Mouse (Mus musculus) midbrain, embryonic 13.5 days (tissue): ENCODE measurements at regions not wholly inside any gene's neighbourhood (a gene's known extent, or its start where the extent isn't known, plus 50 kb on each side); places are given as distances from the start of the nearest gene placed in this dataset.

Experiments used
- ATAC-seq: fragments of 200-750 bp; cut with Nextera tagmentation; 2 replicates; pipeline ENCODE4 v1.8.0; 2017; ENCODE audit warnings: mild to moderate bottlenecking, moderate TSS enrichment, moderate library complexity
- H3K27ac ChIP-seq: fragments of 300-500 bp; sonication (generic); 2 replicates; pipeline ENCODE4 v1.5.1; 2015; ENCODE audit warnings: inconsistent platforms, mild to moderate bottlenecking, moderate library complexity
- H3K27me3 ChIP-seq: fragments of 300-500 bp; sonication (generic); 2 replicates; pipeline ENCODE4 v1.6.1; 2015; ENCODE audit warnings: mild to moderate bottlenecking, inconsistent platforms
- H3K36me3 ChIP-seq: fragments of 300-500 bp; sonication (generic); 2 replicates; pipeline ENCODE4 v1.6.1; 2015; ENCODE audit warnings: mild to moderate bottlenecking, inconsistent platforms
- H3K4me1 ChIP-seq: fragments of 300-500 bp; sonication (generic); replicated peaks from 2 replicates; pipeline ENCODE4 v1.6.1; 2015; ENCODE audit warnings: inconsistent platforms
- H3K4me2 ChIP-seq: fragments of 300-500 bp; sonication (generic); replicated peaks from 2 replicates; pipeline ENCODE4 v1.6.1; 2015; ENCODE audit warnings: moderate library complexity, mild to moderate bottlenecking, inconsistent platforms
- H3K4me3 ChIP-seq: fragments of 300-500 bp; sonication (generic); replicated peaks from 2 replicates; pipeline ENCODE4 v1.5.1; 2015; ENCODE audit warnings: mild to moderate bottlenecking, inconsistent platforms
- H3K9ac ChIP-seq: fragments of 300-500 bp; sonication (generic); replicated peaks from 2 replicates; pipeline ENCODE4 v1.6.1; 2015; ENCODE audit warnings: mild to moderate bottlenecking, inconsistent platforms
- H3K9me3 ChIP-seq: fragments of 300-500 bp; sonication (generic); 2 replicates; pipeline ENCODE4 v1.6.1; 2016; ENCODE audit warnings: mild to moderate bottlenecking, inconsistent platforms
- WGBS: fragments of 180-500 bp; shearing (Covaris S2); methylation state at CpG from one replicate; pipeline ENCODE4 v1.1.7; 2015; 5-methylcytosine and 5-hydroxymethylcytosine counted together

DNA sequence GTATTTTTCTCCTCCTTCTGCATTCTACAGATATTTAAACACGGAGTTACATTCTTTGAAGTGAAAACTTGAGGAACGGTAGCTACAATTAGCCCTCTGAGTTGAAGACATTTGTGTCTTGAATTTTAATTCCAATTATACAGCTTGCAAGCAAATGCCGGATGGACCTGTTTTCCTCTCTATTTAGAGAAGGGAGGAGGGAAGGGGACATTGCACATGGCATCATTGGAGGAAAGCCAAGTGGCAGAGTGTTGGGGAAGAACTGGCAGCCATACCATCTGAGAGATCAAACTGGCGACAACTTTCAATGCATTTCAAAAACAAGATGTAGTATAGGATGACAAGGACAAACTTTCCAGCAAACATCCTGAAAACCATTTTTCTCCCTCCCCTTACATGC is 493.4 kb downstream of the Cenpc1 start:
- Histone ChIP-seq H3K27ac (no peak overlapping the region), H3K4me3 (no peak overlapping the region), H3K36me3 (no peaks in the 10 kb centered on the region), H3K27me3 (no peaks in the 10 kb centered on the region), H3K9me3 (no peaks in the 10 kb centered on the region), H3K4me2 (no peak overlapping the region), H3K9ac (no peak overlapping the region), H3K4me1 (no peaks in the 10 kb centered on the region)
- ATAC-seq: no peak
- 77% methylated on average over 4 of the region's 4 CpGs for WGBS

DNA sequence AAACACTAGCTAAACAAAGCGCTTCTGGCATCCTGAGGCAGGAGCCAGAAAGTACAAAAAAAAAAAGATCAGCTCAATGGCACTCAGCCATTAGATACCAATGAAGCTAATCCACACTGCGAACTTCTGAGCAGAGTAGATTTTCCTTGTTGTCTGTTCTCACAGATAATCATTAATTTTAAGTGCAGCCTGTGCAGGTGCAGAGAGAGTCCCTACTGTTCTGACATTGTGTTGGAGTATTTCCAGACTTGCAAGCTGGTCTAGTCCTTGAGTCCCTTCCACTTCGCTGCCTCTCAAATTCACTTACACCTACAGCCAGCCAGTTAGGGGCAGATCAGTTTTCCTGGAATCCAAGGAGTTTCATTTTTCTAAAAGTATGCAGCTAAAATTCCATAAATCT is 494.0 kb downstream of the Cenpc1 start:
- WGBS: 78% methylated on average over 3 of the region's 3 CpGs
- Histone ChIP-seq H3K9me3 (no peaks in the 10 kb centered on the region), H3K9ac (no peak overlapping the region), H3K36me3 (no peaks in the 10 kb centered on the region), H3K4me1 (no peaks in the 10 kb centered on the region), H3K27me3 (no peaks in the 10 kb centered on the region), H3K4me2 (no peak overlapping the region), H3K4me3 (no peak overlapping the region), H3K27ac (no peak overlapping the region)
- 0 out of 2 replicates have a peak, but pooled peaks have one; percentile 11 for ATAC-seq

DNA sequence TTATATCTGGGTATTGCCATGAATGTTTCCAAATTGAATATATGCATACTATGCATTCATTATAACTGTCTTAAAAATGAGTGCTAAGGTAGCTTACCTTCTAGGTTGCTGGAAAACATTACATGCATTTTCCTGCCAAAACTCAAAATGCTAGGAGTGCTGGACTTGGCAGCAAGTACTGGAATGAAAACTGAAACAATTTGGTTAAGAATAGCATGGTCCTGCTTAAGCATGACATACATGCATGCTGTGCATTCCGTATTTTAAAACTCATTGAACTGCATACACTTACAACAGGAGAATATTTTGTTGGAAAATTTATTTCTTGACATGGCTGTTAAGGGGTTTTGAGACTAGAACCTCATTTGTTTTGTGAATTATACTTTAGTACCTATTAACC is 529.1 kb downstream of the Cenpc1 start:
- H3K36me3 ChIP-seq: no peaks in the 10 kb centered on the region
- H3K27ac ChIP-seq: no peak overlapping the region
- WGBS: 80% methylated on average over 1 of the region's 1 CpGs
- no peak overlapping the region for H3K4me2 ChIP-seq
- no peak for ATAC-seq
- no peak overlapping the region for H3K9ac ChIP-seq
- no peaks in the 10 kb centered on the region for H3K27me3 ChIP-seq
- H3K4me1 ChIP-seq: no peaks in the 10 kb centered on the region
- no peaks in the 10 kb centered on the region for H3K9me3 ChIP-seq
- H3K4me3 ChIP-seq: no peak overlapping the region

DNA sequence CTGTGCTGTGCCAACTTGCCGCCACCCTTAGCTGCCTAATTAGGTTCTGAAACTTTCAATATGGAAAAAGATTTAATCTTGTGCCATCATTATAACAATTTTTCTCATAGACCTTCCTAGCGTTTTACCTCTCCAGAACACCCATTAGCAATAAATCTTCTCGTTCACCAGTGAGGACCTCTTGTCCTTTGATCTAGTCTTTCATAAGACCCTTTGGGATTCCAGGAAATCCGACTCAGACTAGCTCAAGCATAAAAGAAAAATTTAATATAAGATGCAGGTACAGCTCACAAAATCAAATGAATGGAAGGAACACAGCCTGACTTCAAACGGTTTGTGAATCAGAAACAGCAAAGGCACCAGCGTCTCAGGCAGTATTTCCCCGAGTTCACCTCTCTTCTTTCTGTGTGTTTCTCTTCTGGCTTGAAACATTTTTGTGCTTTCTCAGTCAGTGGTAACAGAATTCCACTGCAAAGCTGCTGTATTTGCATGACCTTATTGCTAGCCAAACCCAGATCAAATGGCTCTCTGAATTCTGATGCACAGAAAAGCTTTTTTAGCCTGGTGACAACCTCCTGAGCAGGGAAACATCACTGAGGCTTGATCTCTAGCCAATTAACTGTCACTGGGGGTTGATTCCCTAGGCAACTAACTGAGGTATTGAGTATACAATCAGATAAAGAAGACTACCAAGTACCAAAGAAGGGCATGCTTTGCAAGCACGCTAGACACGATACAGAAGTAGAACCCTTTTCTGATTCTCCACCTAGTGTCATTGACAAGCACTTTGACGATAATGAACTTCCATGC is 539.8 kb downstream of the Cenpc1 start:
- WGBS: 73% methylated on average over 10 of the region's 10 CpGs
- Histone ChIP-seq H3K9ac (no peak overlapping the region), H3K4me1 (no peaks in the 10 kb centered on the region), H3K27me3 (no peaks in the 10 kb centered on the region), H3K36me3 (no peaks in the 10 kb centered on the region), H3K4me3 (no peak overlapping the region), H3K27ac (no peak overlapping the region), H3K9me3 (no peaks in the 10 kb centered on the region), H3K4me2 (no peak overlapping the region)
- no peak for ATAC-seq

DNA sequence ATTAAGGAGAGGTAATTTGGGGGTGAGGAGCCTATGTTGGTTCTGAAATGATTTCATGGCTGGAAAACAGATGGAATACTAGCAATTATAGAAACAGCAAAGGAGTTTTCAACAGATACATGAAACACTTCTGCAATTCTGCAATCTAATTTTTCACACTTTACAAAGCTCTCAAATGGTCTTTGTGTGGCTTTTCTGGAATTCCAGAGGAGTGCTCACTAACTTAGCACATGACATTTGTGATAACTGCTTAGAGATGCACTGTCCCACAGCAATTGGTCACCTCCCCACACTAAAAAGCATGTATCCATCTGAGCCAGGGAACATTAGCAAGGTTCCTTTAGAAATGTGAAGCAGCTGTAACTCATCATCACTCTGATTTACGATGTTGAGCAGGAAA is 560.1 kb downstream of the Cenpc1 start:
- no peak overlapping the region for H3K4me3 ChIP-seq
- ATAC-seq: no peak
- no peak overlapping the region for H3K4me2 ChIP-seq
- no peaks in the 10 kb centered on the region for H3K27me3 ChIP-seq
- H3K27ac ChIP-seq: no peak overlapping the region
- 90% methylated on average over 1 of the region's 1 CpGs for WGBS
- H3K4me1 ChIP-seq: no peaks in the 10 kb centered on the region
- H3K9ac ChIP-seq: no peak overlapping the region
- no peaks in the 10 kb centered on the region for H3K36me3 ChIP-seq
- H3K9me3 ChIP-seq: no peaks in the 10 kb centered on the region

DNA sequence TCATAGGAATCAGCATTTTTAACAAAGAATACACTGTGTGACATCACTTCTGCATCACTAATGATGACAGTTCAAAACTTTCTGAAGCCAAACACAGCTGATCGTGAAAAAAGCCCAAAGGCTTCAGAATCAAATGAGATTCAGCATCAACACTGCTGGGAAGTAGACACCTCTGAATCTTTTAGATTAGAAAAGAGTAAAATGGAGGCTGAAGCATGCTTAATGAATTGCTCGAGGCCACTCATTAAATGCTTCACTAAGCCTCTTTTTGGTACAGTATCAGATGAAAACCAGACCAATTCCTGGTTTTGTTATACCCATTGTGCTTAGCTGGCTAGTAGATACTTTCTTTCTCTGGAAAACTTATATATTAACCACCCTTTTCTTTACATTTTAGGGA is 568.1 kb downstream of the Cenpc1 start:
- H3K4me3 ChIP-seq: no peak overlapping the region
- WGBS: 60% methylated on average over 2 of the region's 2 CpGs
- no peaks in the 10 kb centered on the region for H3K9me3 ChIP-seq
- H3K4me1 ChIP-seq: 0 out of 2 replicates have a peak, but pooled peaks cover 2% of the 10 kb centered on the region
- no peak overlapping the region for H3K9ac ChIP-seq
- no peak overlapping the region for H3K4me2 ChIP-seq
- H3K36me3 ChIP-seq: no peaks in the 10 kb centered on the region
- 0 out of 2 replicates have a peak, but pooled peaks have one; percentile 40 for ATAC-seq
- no peak overlapping the region for H3K27ac ChIP-seq
- no peaks in the 10 kb centered on the region for H3K27me3 ChIP-seq

DNA sequence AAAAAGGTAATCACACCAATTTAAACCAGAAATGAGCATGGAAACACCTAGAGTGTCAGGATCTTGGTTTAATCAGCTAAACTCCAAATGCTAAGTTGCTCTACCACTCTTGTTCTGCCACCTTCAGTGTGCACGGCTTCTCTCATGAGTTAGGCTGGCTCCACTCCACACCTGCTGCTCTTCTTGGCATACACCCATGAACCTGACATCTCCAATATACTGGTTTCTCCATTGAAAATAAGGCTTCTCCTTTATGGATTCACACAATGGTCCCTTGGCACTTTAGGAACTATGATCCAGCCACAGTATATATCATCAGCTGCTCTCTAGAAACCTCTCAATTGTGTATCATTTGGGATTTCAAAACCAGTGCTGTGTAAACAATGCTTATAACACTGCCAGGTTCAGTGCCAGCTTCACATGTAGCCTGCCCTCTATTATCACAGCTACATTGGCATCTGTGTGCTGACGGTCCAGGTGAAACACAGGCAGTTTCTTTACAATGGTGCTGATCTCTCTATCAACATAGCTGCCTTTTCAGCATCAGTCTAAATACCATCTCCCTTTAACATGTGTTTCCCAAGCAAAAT is 579.6 kb downstream of the Cenpc1 start:
- Histone ChIP-seq H3K27me3 (no peaks in the 10 kb centered on the region), H3K4me3 (no peak overlapping the region), H3K27ac (no peak overlapping the region), H3K4me2 (no peak overlapping the region), H3K4me1 (no peaks in the 10 kb centered on the region), H3K9me3 (no peaks in the 10 kb centered on the region), H3K9ac (no peak overlapping the region), H3K36me3 (no peaks in the 10 kb centered on the region)
- WGBS: 83% methylated on average over 2 of the region's 2 CpGs
- ATAC-seq: no peak

DNA sequence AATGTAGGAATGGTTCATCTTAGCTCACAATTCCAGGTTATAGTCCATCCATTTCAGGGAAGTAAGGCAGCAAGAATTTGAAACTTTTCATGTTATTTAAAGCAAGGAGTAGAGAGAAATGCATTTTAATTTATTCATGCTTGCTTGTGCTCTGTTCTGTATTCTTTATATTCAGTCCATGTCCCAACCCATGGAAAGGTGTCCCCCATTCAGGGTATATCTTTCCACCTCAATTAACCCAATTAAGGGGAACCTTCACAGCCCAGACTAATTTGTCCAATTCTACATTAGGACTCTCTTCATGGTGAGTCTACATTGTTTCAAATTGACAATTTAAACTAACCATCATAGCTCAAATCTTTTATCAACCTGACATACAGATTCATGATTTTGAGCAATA is 580.2 kb downstream of the Cenpc1 start:
- no peak overlapping the region for H3K4me2 ChIP-seq
- ATAC-seq: no peak
- H3K9ac ChIP-seq: no peak overlapping the region
- H3K27ac ChIP-seq: no peak overlapping the region
- H3K9me3 ChIP-seq: no peaks in the 10 kb centered on the region
- no peaks in the 10 kb centered on the region for H3K4me1 ChIP-seq
- no peak overlapping the region for H3K4me3 ChIP-seq
- H3K36me3 ChIP-seq: no peaks in the 10 kb centered on the region
- no peaks in the 10 kb centered on the region for H3K27me3 ChIP-seq

DNA sequence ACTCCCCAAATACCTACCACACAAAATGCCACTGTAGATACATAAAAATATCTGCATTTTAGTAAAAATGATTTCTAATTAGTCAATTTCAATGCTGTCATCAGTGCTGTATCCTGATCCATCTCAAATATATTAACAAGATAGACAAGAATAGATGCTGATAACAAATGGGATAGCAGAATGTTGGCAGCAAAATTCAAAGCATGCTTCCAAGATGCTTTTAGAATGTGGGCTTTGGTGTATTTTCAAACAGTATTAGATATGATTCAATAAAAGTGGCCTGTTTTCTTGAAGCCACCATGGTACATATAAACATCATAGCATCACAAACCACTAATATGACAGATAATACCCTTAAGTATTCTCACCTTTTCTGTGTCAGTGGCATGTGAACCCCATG is 597.6 kb downstream of the Cenpc1 start:
- no peaks in the 10 kb centered on the region for H3K27me3 ChIP-seq
- no peak overlapping the region for H3K9ac ChIP-seq
- ATAC-seq: no peak
- no peak overlapping the region for H3K27ac ChIP-seq
- no peak overlapping the region for H3K4me3 ChIP-seq
- H3K9me3 ChIP-seq: no peaks in the 10 kb centered on the region
- no peak overlapping the region for H3K4me2 ChIP-seq
- H3K4me1 ChIP-seq: no peaks in the 10 kb centered on the region
- no peaks in the 10 kb centered on the region for H3K36me3 ChIP-seq

DNA sequence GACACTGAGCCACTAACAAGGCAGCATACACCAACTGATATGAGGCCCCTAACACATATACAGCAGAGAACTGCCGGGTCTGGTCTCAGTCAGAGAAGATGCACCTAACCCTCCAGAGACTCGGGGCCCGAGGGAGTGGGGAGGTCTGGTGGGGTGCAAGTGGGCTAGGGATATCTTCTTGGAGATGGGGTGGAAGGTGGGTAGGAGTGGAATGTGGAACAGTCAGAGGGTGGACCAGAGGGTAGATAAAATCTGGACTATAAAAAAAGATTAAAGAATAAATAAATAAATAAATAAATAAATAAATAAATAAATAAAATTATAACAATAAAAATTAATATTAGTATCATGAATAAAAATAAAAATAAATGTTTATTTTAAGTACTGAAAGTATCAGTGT is 598.2 kb downstream of the Cenpc1 start:
- Histone ChIP-seq H3K4me3 (no peak overlapping the region), H3K9me3 (no peaks in the 10 kb centered on the region), H3K4me1 (no peaks in the 10 kb centered on the region), H3K27ac (no peak overlapping the region), H3K4me2 (no peak overlapping the region), H3K36me3 (no peaks in the 10 kb centered on the region), H3K27me3 (no peaks in the 10 kb centered on the region), H3K9ac (no peak overlapping the region)
- WGBS: 92% methylated on average over 3 of the region's 3 CpGs
- no peak for ATAC-seq
